Mouse (Mus musculus) thymus, postnatal 0 days (tissue): ENCODE results near the gene Ccr10. TPM values are rescaled to one million over a fixed set of nuclear protein-coding genes. Genes with fewer than 3 reads are reported as not detected.

Experiments
- DNase-seq: peaks from one replicate; pipeline ENCODE4 v3.0.0-alpha.2; 2015; ENCODE audit warnings: low spot score
- polyA plus RNA-seq: library from polyadenylated mRNA; unstranded; fragments of >200 nt; fragmentation: Nextera tagmentation; extraction: Ambion mirVana; gene quantifications from 2 replicates; pipeline ENCODE4 v1.2.1, GENCODE M21; 2015

Ccr10 gene
- polyA plus RNA-seq: 1.7 and 1.8 TPM in 2 replicates

DNA sequence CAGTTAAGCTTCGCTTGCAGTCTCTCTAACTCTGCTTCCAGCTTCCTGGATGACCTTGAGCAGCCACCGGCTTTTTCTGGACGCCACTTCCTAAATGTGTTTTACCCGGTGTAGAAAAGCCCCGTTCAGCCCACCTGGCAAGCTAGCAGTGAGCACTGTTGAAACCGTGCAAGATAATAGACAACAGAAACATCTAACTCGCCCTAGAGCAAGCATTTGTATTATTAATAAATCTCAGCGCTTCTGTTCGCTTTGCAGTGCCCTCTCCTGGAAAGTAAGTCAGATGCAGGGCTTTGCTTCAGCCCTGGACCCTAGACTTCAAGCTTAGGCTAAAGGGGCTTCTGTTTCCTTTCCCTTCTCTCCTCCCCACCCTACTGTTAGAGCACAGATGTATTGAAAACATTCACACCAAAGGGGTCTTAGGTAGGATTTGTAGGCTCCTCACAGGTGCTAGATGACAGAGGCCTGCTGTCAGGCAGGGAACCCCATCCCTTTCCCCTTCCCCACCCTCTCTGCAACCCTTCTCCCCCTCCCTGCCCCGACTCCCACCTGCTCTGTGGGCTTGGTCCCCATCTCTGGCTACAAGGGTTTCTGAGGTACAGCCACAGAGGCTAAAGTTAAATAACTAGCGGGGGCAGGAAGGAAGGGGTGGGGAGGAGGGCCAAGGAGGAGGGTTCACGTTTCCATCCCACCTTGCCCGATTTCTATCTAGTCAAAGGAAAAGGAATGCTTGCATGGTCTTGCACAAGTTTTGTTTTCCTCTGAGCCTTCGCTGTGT lies at the start of gene Ccr10:
Ccr10 (minus strand) TSS at position 593 of the 778 bp plus-strand sequence.
- no peak for DNase-seq

DNA sequence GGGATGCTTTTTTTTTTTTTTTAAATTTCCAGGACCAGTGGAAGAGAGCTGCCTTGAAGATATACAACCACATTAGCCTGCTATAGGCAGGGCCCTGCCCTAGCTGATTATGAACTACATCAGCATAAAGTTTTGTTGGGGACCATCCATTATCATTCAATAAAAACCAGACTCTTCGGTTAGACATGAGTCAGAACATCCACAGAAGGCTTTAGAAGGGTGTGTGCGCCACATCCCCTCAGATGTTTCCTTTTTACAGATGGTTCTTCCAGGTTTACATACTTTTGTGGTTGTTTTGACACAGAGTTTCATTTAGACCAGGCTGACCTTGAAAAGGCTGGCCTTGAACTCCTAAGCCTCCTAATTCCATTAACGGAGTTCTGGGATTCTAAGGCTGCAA lies 49.1 kb upstream of the Ccr10 start:
- no peak for DNase-seq

DNA sequence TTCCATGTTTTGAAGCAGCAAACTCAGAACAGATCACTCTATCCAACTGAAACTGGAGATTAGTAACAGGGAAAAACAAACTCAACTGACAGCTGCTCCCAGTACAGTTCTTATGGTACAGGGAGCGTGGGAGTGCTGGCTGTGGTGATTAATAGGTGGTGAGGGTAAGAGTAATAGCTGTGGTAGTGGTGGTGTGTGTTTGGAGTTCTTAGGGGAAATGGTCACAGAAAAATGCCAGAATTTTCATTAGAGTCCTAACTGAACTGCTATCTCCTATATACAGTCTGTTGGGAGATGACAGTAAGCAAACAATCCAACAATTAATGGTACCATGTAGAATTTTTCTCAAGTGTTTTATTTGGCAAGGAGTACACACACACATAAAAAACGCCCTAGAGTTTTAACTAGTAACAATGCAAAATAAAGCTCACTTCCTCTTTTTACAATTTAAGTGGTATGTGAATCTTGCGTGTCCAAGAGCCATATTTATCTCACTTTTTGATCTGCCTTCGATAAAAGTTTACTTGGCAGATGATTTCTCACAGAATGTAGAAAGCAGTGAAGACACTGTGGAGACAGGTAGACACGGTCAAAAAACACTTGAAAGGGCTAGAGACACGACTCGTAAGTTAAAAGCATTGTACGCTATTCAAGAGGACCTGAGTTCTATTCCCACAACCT lies 46.2 kb upstream of the Ccr10 start:
- no peak for DNase-seq

DNA sequence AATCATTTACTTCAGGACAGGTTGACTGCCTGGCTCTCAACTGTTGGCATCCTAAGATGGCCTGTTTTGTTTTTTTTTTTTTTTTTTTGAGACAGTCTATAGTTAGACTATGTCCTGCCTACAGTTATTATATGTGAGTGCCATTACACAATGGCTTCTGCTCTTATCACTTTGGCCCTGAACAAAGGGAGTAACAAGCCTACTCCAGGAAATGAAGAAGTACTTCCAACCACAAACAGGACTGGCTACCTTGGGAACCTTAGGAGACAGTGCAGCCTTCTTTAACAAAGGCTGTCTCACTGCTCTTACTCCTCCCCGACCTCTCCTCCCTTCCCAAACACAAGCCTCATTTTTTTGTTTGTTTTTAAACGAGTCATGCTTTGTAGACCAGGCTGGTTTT lies 45.6 kb upstream of the Ccr10 start:
- no peak for DNase-seq

DNA sequence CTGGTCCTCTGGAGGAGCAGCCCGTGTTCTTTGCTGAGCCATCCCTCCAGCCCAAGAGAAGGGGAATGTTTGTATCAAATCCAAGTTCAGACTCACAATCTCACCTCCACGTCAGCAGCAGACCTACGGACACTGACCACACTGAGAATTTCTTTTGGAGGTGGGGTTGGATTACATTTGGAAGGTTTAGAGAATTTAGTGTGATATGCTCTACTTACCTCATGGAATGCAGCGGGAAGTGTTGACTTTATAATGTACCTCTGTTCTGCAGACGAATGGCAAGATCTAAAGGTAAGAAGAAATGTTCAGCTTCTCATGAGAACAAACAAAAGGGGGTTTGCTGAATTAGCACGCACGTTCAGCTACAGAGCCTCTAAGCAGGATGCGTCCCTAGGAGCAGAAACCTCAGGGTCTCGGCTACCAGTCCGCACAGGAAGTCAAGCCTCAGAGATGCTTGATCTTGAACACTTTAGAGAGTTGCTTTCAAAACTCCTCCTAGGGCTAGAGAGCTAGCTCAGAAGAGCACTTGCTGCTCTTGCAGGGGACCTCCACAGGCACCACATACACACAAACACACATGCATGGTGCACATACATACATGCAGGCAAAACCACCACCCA lies 43.3 kb upstream of the Ccr10 start:
- DNase-seq: peak; percentile 73

DNA sequence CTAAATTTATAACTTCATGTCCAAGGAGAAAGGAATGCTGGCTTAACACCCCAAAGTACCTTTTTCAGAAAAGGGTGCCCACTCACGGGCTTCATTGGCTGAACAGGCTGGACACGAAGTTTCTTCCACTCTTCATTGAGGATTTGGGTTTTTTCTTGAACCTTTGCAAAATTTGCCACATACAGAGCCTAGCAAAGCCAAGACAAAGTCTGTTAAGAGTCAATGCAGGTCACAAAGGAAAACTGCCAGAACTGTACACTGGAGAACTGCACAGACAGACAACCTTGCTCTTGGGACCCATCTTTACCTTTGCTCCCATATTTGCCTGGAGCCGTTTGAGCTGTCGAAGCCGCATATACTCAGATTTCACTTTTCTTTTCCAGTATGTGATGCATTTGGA lies 41.7 kb upstream of the Ccr10 start:
- DNase-seq: no peak

DNA sequence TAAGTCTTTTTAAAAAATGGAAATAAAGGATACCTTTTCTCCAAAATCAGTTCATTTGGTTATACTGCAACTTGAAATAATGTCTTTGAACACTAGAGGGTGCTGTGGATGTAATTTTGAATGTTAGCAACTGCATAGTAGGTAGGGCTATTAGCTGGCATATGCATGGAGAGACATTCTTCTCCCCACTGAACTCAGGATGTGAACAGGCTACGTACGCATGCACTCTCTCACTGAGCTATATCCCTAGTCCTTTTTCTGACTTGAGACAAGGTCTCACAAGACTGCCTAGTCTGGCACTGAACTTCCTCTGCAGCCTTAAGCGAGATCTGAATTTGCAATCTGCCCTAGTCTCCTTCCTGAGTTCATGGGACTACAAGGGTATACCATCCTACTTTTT lies 36.7 kb upstream of the Ccr10 start:
- DNase-seq: peak; percentile 84

DNA sequence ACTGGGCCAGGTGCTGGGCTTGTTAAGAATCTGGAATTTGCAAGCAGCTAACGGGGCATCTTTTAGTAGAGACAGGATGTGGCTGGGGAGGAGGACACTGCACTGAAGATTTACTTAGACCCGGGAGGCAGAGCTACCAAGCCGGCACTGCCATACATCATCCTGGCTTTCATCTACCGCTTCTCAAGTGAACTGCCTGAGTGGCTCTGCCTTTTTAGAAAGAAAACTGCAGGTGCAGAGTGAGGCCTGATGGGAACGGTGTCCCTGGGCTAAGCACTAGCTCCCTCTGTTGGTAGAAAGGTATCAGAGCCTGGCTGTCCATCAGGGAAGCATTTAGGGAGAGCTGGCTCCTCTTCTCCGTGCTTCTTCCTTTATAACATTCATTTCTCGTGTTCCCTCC lies 25.7 kb upstream of the Ccr10 start:
- DNase-seq: peak; percentile 92

DNA sequence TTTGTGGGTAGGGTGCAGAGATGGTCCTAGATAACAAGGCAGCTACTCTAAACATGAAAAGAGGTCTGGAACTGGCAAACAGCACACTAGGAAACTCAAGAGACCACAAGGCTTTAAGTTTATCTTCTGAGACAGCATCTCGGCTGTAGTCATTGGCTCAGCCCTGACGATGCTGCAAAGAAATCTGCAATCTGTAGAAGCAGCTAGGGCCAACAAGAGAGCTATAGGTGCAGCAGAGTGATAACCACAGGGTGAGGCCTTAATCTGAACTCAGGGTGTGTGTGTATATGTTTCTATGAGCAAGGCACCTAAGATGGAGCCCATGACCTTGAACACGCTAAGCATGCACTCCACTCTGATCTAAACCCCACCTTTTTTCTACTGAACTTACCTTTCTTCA lies 24.3 kb upstream of the Ccr10 start:
- DNase-seq: no peak

DNA sequence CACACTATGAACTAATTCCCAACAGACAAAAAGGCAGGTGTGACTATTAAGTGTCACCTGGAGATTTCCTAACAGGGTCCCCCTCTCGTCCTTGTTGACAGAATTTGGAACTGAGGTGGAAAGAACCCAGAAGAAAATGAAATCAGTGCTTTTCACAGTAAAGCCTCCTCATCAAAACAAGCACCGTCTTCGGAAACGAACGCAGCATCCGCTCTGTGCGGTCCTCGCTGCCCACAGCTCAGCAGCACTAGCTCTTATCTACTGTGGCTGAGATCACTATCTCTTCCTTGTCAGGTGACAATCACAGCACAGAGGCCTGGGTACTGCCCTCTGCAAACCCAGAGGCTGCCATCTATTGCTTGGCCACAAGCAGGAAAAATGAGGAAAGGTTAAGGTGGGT lies 20.9 kb upstream of the Ccr10 start:
- DNase-seq: no peak

DNA sequence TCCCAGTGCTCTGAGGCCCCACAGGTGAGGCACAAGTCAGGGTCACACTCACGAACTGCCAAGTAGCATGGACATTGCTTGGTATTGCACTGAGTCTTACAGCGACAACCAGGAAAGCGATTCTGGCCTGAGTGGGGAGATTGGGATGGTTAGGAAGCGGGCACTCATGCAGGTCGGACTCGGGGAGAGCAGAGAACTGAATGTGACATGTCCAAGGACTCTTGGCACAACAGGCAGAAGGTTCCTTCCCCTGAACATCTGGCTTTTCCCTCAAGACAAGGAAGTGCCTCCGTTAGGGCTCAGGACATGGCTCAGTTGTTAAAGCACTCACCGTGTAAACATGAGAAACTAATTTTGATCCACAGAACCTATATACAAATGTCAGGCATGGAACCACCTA lies 20.3 kb upstream of the Ccr10 start:
- DNase-seq: no peak

DNA sequence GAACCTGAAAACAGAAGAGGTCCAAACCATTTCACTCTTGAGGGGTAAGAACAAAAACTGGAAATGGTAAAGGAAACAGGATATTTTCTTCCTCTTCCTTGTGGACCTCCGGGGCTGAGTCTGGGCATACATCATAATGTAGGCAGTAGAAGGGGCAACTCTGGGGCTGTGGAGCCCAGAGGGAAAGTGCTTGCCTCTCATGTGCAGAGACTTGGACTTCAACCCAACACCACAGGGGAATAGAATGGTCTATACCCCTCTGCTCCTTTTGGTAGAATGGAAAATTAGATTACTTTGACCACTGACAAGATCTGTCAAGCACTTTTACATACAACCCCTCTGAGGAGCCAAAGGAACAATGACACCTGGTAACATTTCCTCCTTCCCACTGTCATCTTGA lies 19.9 kb upstream of the Ccr10 start:
- DNase-seq: no peak

DNA sequence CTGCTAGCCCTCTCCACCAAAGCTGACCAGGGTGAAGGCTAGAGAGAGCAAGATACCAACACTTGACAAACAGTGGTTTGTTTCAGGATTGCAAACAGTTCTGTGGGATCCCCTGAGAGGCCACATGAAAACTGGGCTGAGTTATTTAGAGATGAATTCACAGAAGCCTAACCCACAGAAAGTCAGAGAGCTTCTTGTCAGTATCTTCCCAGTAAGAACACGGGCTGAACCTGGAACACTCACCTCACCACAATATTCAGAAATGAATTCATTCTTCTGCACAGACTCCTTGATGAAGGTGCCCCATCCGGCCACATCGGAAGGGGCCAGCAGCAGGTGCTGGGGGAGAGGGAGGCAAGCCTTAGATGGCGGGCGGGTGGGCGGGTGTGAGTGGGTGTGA lies 19.4 kb upstream of the Ccr10 start:
- DNase-seq: peak; percentile 31

DNA sequence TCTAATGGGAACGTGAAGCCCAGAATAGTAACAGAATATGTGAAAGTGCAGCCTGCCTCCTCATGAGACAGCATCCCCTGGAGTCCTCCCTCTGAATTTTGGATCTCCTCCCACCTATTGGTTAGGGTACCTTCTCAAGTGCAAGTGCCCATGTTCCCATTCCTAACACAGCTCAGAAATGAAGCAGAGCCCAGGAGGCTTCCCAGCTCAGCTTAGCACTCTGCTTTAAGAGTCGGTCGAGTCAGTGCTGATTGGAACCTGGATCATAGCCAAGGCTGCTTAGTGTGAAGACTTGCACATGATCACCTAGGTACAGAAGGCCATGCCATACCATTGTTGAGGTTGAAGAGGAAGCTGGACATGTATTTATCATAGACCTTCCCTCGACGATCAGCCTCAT lies 18.9 kb upstream of the Ccr10 start:
- DNase-seq: no peak

DNA sequence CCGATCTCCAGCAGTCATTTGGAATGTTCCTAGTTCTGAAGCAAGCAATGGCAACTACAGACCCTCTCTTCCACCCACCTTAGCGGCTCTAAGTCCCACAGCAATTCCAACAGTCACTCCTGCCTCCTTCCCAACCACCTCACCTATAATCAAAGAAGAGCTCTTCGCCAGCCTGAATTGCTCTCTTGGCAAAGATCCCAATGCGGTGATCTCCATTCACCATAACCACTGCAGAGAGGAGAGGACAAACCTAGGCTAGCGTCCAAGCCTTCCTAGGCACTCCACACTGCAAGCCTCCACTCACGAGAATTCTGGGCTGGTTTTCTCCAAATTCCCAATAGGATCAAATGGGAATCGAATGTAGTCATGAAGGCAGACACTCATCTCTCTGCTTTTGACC lies 17.8 kb upstream of the Ccr10 start:
- DNase-seq: no peak

DNA sequence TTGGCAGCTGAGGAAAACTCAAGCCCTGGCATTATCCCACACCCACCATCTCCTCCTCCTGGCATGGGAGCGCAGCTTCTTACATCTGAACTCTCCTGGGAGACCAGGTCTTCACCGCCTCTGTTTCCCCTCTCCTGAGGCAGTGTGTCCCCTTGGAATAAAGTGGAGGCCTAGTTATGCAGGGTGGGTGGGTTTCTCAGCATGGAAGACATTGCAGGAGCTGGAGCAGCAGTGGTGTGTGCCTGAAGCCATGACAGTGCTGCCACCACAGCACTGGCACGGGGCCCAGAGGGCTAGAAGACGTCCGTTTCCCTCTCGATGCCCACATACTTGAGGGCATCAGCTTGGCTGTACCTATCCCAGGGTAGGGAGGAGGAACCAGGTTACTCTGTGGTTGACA lies 17.4 kb upstream of the Ccr10 start:
- no peak for DNase-seq

DNA sequence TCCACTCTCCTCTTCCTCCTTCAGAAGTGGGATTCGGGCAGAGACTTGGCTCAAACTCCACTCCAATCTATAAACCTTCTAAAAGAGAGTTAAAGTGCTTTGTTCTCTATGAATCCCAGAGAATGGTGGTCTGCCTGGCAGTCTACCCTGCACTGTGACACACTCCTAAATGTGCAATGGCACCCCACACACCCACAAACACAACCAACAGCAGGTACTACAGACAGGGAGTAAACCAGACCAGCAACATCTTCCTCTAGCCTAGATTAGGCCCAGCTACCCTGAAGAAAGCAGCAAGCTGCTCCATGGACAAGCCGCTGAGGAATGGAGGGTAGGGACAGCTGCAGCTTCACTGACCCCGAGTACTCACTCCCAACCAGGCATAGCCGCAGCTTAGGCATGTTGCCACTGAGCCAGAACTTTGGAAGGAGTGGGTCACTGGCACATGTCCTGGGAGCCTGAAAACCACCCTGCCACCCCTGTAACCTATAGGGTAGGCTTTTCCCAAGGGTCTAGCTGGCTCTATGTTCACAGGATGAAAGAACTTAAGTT lies 16.8 kb upstream of the Ccr10 start:
- no peak for DNase-seq

DNA sequence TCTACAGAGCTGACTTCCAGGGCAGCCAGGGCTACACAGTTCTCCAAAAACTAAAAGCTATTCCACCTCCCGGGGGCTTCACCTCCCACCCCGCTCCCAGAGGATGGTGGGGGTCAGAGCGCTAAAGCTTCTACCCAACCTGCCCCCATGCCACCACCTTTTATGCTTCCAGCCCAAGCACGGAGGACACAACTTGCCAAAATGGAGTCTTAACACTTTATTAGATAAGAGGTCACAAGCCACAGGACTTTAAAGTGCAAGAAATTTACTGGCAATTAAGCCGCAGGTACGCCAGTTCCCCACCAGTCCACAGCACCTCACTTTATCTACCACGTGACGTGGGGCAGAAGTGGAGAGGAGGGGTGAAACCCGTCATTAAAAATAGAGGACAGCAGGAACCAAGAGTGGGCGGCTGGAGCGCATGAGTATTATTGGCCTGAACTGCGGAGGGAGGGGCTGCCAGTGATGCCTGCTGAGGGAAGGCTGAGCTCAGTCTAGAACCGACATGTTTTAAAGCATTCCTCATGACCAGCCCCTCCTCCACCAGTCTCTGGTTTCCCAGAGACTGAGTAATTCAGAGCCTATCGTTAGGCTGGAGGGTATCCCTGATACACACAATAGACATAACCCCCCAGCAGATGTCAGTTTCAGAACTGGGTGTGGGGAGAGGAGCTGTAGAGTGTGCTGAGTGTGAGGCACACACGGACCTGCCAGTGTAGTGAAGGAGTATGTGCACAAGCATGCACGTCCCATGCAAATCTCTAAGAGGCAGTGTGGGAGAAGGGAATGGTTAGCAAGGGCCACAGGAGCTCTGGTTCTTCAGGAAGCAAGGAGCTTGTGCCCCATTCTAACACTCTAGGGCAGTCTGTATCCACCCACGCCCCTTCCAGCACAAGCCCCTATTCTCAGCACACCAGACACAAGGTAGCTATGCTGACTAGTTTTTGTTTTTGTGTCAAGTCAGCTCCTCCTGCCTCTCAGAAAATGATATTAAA lies 16.0 kb upstream of the Ccr10 start:
- no peak for DNase-seq

DNA sequence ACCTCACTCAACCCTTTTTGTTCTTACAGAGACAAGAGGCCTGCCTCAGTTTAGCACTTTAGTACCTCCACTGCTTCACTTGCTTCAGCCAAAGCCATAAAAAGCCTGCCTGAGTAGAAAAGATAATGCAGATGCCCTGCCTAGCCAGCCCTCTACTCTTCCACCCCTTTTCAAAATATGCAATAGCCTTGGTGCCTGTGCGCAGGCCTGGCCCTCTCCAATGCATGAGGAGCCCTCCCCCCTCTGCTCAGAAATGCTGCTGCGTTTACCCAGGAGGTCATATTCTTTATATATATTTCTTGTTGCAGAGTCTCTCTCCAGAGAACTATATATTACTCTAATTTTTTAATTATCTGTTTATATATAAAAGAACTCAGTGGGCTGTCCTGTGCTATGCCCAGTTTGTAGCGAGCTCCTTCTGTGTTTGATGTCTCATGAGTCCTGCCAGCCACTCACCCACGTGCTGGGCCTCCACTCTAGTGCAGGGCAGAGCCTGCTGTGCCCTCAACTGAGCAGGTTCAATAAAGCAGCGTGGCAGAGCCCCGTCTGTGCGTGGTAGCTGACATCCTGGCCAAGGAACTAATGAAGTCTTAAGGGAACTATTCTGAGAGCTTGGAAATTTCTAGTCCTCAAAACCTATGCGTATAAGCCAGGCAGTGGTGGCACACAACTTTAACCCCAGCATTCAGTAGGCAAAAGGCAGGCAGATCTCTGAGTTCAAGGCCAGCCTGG lies 15.1 kb upstream of the Ccr10 start:
- DNase-seq: no peak

DNA sequence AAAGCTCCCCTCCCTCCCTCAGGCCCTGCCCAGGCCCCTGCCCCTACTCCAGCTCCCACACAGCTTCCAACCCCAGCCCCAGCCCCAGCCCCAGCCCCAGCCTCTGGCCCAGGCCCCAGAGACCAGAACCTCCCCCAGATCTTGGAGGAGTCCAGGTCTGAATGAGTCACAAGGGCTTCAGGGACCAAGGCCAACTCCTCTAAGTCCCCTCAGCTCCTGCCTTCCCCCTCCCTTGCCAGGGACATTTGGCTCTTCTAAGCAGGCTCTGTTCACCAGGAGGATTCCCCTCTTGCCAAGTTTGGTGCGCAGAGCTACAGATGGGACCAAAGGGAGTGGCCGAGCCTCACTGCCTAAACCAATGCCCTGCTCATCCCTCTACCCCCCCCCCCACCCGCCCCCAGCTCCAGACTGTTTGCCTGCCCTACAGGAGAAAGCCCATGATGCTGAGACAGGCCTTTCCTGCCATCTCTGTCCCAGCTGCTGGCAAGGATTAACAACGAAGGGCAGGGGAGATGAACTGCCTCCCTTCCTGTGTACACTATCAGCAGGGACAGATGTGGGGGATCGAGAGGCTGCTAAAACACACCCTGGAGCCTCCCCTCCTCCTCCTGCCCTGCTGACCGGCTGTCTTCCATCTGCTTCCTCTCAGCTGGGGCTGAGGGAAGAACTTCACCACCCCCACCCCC lies 14.4 kb upstream of the Ccr10 start:
- DNase-seq: no peak
